Mouse (Mus musculus) right cerebral cortex, postnatal 25 days (tissue): ENCODE data around the gene Phlpp1.

Experiments
- DNase-seq: peaks from one replicate; pipeline ENCODE4 v3.0.0; 2022

The Phlpp1 gene

DNA sequence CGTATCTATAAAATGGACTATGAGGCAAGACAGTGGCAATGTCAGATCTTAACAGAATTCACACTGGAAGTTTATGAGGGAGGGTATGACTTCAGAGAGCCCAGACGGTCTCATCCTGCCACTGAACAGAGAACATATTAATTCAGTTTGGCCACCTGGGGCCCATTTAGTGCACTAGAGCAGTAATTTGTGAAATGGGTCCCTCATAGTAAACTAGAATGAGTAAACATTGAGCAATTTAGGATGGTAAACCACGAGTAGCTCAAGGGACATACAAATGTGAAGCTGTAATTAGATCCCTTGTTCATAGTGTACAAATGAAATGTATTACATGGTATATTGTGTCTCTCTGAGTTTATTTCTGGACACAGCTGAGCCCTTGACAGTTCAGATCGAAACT, 3.6 kb upstream of the Phlpp1 start:
- DNase-seq = no peak

DNA sequence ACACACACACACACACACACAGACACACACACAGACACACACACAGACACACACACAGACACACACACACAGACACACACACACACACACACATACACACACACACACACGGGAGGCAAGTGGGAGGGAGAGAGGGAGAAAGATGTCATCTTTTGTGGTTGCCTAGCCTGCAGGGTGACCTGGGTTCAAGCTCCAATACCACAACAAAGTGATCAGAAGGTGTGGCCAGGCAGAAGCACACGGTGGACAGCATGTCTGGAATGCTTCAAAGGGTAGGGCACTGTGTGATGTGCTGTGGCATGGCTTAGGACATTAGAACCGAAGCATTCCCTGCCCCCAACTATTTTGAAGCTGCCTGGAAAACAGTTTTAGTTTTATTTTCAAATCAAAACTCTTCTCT, 2.8 kb upstream of the Phlpp1 start:
- no peak for DNase-seq

DNA sequence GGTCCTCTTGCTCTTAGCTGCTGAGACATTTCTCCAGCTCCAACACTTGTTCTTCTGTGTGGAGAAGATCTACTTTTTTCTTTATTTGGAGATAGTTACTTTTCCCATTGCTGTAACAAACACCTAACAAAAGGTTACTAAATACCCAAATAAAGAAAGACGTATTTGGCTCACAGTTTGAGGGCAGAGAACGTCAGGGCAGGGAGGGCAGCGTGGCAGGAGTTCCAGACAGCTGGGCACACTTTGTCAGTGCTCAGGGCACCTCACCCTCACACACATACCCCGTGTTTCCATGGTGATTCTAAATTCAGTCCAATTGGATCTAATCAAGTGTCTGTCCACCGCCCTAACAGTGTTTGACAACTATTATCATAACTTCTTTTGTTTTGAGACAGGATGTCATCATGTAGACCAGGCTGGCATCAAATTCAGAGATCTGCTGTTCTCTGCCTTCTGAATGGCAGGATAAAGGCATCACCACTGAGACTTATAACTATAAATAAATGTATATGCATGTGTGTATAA, 1.7 kb upstream of the Phlpp1 start:
- no peak for DNase-seq

DNA sequence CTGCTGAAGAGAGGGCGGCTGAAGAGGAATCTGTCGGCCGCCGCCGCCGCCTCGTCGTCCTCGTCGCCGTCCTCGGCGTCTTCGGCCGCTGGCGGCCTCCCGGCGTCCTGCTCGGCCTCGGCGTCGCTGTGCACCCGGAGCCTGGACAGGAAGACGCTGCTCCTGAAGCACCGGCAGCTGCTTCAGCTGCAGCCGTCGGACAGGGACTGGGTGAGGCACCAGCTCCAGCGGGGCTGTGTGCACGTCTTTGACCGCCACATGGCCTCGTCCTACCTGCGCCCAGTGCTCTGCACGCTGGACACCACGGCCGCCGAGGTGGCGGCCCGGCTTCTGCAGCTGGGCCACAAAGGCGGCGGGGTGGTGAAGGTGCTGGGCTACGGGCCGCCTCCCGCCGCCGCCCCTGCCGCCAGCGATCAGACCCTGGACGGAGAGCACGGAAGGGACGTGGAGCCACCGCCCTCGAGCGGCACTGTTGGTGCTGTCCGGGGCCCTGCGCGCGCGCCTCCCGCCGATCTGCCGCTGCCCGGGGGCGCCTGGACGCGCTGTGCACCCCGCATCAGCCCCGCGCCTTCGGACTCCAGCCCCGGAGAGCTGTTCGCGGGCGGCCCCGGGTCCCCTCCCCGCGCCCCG, 864 bp downstream of the Phlpp1 start:
- DNase-seq = peak; percentile 60

DNA sequence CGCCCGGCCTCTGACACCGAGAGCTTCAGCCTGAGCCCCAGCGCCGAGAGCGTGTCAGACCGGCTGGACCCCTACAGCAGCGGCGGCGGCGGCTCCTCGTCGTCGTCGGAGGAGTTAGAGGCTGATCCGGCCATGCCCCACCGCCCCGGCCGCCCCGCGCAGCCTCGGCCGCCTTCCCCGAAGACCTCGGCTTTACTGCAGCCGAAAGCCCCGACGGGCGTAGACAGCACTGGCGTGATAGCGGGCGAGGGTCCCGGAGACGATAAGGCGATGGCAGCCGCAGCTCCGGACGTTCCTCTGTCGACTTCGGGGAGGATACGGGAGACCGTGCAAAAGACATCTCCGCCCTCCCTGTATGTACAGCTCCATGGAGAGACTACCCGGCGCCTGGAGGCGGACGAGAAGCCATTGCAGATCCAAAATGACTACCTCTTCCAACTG, 1.4 kb downstream of the Phlpp1 start:
- DNase-seq = peak; percentile 42

DNA sequence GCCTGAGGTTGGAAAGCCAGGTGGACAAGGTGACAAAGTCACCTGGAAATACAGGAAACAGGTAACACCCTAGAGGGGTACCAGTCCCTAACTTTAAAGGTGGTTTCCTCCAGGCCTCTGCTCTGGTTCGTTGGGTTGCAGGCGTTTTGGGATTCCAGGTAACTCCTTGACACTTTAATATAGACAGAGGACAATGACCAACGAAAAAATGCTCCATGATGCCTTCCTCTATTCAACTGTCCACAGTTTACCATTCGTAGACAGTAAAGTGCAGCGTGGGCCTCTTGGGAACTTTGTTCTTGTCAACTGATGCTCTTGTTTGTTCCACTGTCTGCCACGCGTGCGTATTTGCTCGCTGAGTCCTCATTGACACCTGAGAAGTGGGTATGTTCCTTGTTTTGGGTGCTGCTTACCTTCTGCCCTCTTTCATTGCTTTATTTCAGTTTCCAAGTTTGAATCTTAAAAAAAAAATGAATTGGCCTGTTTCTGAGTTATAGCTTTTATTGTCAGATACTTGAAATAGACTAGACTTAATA, 2.1 kb downstream of the Phlpp1 start:
- DNase-seq = no peak

DNA sequence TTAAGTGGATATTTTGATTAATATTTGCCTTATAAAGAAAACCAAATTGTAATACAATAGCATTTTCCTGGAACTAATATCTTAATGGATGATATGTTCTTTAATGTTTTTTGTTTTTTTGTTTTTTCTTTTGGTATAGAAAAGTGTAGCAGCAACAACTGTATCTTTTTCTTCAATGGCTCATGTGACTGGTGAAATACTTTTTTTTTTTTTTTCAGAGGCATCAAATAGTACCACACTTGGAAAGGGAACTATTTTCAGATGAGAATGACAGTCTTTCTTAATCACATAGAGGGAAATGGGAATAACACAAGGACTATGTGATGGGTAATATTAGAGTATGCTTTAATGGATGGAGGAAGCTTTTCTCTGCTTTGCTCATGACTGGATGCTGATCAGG, 3.0 kb downstream of the Phlpp1 start:
- no peak for DNase-seq

DNA sequence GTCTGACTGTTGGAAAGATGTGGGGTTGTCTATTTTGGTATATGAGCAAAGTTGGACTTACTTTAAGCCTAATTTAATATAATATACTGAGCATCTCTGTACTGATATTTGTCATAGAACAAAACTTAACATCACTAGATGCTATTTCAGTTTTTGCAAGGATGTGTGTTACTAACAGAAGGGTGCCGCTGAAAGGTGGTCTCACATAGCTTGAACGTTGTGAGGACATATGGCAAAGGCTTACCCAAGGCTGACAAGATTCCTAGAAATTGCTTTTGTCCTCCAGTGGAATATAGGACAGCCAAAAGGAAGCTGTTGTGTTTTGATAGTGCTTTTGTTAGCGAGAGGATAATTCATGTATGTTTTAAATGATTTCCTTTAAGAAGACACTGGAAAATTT, 3.8 kb downstream of the Phlpp1 start:
- DNase-seq = no peak

DNA sequence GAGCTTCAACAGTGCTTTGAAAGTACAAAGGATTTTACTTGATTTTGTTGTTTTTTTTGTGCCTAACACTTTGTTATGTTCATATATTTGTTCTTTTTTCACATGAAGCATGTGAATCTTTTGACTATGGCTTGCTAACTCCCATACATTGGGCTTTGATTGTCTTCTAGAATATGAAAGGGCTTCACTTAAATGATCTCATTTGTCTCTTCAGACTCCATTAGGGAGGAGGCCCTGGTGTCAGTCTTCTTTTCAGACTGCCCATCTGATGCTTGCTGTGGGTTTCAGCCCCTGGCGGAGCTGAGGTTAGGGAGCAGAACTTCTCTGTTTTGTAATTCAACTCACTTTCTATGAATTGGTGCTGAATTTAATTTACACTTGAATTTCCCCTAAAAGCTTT, 5.2 kb downstream of the Phlpp1 start:
- DNase-seq = no peak

DNA sequence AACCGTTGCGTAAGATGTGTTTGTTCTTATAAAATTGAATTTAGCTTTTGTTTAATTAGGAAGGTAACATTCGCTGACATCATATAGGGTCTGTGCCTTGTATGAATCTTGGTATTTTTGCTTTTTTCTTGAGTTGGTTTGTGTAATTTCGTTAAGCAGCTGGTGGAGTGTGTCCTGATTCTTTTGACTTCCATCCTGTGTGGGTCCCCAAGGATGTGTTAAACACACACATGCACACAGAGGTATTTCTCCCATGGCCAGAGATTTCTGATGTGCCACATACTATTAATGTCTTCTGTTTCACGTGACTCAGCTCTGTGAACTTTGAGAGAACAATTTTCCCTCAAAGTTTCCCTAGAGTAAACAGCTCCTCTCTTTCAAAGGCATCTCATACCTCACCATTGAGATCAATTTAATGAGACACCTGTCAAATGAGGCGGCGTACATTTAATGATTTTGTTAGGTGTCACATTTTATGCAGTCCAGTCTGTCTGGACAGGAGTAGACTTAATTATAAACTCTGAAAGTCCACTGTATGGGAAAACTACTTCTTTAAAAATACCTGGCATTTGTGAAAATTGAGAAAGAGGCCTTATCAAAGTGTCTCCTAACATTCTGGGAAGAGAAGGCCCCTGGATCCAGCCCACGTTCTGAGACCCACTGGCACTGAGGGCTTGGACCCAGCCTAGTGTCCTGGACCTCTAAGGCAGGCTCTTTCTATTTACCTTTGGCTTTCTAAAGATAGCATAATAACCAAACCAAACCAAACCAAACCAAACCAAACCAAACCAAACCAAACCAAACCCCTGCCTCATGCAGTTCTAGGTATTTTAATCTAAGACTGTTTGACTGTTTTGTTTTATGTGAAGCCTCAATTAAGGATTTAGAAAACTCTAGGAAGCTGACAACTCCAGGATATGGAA, 6.6 kb downstream of the Phlpp1 start:
- no peak for DNase-seq

DNA sequence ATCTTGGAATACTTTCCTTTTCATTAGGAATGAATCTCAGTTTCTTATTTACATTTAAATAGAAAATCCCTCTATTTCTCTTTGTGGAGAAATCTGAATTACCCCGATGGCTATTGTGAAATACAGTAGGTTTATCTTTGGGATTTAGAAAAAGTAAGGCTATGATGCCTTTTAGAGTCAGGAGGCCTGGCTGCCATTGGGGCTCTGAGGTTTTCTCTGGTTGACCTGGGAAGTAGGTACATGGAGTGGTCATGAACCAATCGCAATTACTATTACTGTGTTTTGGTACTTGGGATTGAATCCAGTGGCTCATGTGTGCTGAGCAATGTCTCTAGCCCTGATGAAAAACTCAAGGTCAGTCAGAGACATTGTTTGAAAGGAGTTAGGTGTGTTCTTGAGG, 12.1 kb downstream of the Phlpp1 start:
- DNase-seq = no peak

DNA sequence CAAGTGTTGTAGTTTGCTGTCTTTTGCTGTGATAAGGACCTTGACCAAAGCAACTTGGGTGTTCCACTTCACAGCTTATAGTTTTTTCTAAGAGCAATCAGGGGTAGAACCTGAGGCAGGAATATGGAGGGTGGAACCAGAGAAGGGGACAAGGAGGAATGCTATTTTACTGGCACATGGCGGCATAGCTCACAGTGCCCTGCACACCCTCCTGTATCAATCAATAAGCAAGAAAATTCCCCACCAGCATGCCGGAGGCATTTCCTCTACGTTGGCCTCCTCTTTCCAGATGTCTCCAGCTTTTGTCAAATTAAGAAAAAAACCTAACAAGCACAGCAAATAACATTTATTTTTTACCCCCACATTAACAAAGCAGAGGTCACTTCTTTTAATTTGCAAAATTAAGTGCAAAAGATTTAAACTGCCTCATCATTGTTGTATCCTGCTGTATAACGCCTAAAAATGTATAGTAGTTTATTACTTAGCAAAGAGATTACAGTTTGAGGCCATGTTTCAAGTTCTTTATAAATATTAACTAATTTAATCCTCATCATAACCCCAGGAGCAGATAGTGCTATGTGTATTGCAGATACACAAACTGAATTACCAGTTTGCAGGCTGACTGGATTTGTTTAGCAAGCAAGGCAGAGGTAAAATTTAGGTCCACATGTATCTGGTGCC, 13.4 kb downstream of the Phlpp1 start:
- no peak for DNase-seq

DNA sequence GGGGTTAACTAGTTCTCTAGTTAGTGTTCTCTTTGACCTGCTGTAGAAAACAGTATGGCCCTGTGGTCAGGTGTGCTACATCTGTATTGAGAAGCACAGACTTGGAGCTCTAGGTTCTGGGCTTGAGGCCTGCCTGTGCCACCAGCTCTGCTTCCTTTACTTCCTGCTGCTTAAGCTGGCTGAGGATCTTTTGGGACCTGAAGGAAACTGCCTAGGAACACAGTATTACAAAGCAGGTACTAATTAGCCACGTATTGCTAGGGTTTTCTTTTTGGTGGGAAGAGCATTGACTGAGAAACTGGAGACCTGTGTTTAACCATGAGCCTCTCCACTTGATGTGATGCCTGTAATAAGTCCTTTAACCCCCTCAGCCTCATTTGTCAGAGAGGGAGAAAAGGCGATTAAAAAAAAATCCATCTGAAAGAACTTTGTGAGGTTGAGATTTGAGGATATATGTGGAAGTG, 13.9 kb downstream of the Phlpp1 start:
- no peak for DNase-seq

DNA sequence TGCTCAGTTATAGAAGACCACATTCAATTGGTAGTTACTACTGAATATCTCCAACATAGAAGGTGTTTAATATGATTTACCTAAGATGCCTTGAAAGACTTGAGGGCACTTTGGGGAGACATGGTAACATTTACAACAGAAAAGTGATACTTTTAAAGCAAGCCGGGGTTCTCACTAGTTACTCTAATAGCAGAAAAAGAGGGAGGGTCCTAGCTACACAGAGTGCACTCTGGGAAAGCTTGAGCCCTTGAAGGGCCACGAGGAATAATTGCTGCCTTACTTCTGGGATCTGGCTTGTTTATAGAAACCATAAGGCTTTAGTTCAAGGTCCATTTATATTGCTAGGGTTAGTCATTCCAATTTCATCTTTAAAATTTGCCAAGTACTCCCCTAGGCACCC, 14.5 kb downstream of the Phlpp1 start:
- no peak for DNase-seq

DNA sequence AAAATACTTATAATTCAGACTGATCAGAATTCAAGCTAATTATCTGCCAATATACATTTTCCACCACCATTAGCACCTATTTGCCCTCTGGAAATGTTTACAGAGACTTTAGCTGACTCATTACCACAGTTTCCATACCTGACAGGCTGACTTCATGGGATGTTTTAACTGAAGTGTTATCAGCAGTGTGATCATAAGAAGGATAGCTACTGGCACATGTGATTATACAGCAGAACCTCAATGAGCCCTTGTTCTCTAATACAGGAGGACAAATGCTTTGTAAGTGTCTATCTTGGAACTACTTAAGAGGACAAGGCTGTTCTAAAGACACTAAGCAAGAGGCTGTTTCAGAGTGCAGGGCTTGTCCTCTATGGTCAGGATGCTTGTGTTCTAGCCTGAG, 15.9 kb downstream of the Phlpp1 start:
- no peak for DNase-seq

DNA sequence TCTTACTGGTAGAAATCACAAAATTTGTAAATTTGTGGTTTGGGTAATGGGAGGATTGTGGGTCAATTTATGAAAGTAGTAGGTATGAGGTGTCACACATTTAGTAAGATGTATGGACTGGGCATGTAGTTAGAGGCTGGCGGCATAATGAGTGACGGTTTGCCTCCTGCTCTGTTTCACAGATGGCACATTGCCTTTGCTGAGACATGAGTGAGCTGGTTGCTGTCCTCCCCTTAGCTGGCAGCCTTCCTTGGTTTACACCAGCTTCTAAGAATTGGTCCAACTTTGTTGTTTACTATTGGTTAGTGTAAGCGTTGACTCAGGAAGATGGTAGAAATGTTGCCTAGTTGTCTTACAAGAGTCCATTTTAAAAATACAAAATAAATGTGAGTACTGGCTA, 17.2 kb downstream of the Phlpp1 start:
- DNase-seq = no peak

DNA sequence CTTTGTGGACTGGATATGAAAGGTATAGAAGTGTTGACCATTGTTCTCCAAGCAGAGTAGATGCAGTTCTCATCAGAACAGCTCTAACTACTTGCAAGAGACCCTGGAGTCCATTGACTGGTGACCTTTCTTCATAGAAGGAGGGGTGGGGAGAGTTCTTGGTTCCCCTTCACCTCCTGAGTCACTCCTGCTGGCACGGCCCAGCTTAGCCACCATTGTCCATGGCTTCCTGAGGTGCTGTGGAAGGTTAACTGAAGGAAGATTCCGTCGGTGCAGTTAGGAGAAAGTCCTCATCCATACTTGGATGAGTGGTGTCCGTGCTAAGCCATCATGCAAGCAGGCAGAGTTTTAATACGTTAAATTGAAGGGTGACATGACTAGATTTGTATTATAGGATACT, 17.8 kb downstream of the Phlpp1 start:
- no peak for DNase-seq

DNA sequence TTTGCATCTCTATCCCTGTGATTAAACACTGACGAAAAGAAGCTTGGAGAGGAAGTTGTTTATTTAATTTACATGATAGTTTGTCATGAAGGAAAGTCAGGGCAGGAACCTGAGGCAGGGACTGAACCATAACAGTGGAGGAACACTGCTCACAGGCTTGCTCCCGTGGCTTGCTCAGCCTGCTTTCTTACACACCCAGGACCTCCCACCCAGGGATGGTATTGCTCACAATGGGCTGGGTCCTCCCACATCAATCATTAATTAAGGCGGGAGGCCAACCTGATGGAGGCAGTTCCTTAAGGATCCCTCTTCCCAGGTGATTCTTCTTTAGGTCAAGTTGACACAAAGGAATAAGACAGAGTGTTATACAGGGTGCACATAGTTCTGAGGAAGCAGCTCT, 19.1 kb downstream of the Phlpp1 start:
- no peak for DNase-seq

DNA sequence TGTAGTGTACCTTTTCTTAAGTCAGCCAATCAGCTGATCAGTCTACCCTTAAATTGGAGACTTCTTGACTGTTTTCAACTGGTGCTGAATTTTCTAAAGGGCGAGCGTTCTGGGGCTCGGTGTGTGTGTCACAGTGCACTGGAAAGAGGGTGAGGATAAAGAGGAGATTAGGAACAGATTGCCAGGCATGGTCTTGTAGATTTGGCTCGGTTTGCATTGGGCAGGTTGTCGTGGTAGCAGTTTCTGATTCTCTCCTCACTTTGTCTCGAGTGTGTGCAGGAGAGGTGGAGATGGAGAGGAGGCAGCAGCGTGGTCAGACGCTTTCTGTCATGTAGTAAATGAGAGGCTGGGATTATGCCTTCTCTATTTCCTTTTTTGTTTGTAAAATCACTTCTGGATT, 20.3 kb downstream of the Phlpp1 start:
- no peak for DNase-seq

DNA sequence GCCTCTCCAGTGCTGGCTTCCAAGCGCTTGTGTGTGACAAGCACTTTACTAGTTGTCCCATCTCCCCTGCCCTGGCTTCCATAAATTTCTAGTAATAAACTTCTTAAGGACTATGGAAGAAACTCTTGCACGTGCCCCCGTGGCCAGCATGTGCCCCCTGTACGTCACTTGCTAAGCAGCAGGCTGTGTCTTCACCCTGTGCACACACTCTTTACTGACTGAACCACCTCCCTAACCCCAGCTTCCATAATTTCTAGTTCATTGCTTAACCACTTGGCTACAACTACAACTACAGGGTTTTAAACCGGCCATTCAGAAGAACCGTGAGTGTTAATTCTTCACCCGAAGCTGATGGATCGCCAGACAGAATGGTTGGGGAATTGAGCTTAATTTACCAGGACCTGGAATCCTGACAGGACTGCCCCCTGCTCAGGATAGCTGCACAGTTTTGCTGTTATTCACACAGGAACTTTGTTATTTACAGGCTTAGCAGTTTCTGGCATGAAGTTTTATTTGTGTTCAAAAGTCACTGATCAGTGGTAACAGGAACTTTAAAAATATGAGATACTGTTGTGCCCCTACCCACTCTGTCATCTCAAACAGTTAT, 21.4 kb downstream of the Phlpp1 start:
- DNase-seq = no peak

DNA sequence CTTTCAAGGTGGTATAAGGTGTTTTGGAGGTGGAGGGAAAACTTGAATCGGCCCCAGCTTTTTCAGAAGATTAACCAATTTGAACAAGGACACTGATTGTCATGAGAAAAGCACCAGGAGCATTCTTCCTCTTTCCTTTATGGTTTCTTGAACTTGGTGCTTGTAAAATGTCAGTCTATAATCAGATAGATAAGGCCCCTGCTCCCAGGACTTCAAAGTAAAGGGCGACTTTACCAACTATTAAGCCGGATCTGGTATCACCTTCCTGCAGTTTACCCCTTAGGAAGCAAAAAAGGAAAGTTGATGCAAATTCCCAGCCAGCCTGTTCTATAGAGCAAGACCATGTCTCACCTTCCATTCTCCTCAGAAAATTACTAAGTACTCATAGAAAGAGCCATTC, 21.9 kb downstream of the Phlpp1 start:
- no peak for DNase-seq

DNA sequence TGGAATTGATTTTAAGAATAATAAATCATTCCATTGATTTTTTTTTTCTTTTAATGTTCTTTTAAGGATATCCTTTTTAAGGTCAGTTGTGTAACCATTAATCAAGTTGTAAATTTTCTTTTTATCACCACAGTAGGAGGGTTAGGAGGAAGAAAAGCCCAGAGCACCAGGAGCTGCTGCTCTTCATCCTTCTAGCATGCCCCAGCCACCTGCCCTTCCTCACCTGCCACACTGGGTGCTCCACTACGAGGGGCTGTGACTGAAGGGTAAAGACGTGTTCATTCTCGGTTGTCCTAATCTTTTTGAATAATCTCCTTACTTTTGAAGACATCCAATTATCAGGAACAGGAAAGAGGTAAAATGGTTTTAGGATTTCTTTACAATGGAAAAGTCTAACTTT, 22.7 kb downstream of the Phlpp1 start:
- no peak for DNase-seq

DNA sequence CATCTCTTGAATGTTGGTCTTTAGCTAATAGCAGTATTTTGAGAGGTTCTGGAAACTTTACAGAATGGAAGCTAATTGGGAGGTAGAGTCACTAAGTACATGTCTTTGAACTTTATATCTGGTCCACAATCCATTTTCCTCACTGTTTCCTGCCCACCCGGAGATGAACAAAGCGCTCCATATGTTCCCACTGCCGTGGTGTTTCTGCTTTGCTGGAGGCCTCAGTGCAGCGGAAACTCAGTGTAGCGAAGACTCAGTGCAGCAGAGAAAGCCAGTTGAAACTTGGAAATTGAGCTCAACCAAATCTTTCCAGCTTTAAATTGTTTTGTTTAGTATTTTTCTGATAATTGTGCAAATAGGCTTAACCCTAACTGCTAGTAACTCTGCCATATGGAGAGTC, 26.4 kb downstream of the Phlpp1 start:
- DNase-seq = no peak
